Mouse (Mus musculus): ENCODE data around the gene Ryr3. TPM values are rescaled to one million over a fixed set of nuclear protein-coding genes. Genes with fewer than 3 reads are reported as not detected.

Gene Ryr3
- polyA plus RNA-seq, 1 experiment, result 5.3 TPM

GRCm38 (mm10) chr2:112819059-112819458 lies 397.8 kb downstream of the Ryr3 start:
- TF ChIP-seq SRF (IDR thresholded peaks at IDR 0.05; ENCODE audit: control insufficient read depth, insufficient read length, low read depth) (no peak), TCF12 (IDR thresholded peaks at IDR 0.05; ENCODE audit: insufficient read depth, poor library complexity, severe bottlenecking) (no peak), MYOG (IDR thresholded peaks at IDR 0.05; ENCODE audit: control insufficient read depth in 1 of 3, insufficient read depth in 1 of 3, insufficient read length in 2 of 3, low read depth in 2 of 3) (no peak), TCF3 (IDR thresholded peaks at IDR 0.05; ENCODE audit: insufficient read length, low read depth) (no peak), POLR2AphosphoS2 (IDR thresholded peaks at IDR 0.05; ENCODE audit: insufficient read length, low read depth) (no peak), REST (IDR thresholded peaks at IDR 0.05; ENCODE audit: insufficient read depth, insufficient read length) (no peak), MAX (IDR thresholded peaks at IDR 0.05; ENCODE audit: low read depth) (no peak), POLR2A (IDR thresholded peaks at IDR 0.05; ENCODE audit: insufficient read length, low read depth) (no peak), MYOD1 (IDR thresholded peaks at IDR 0.05; ENCODE audit: control insufficient read depth in 1 of 3, insufficient read length in 2 of 3, low read depth in 2 of 3) (no peak), CEBPB (IDR thresholded peaks at IDR 0.05; ENCODE audit: insufficient read depth, poor library complexity, severe bottlenecking) (no peak), E2F4 (IDR thresholded peaks at IDR 0.05; ENCODE audit: insufficient read depth) (no peak), USF1 (IDR thresholded peaks at IDR 0.05; ENCODE audit: low read depth) (no peak)
- Histone ChIP-seq H3K79me2 (ENCODE audit: control insufficient read depth, insufficient read depth) (no peaks in the 10 kb centered on the region), H3K4me3 (no peak overlapping the region), H3K4me2 (ENCODE audit: low read depth) (no peak overlapping the region), H3ac (ENCODE audit: control insufficient read depth, insufficient read length) (no peak overlapping the region), H3K36me3 (ENCODE audit: control insufficient read depth, insufficient read depth) (no peaks in the 10 kb centered on the region), H3K27me3 (ENCODE audit: control insufficient read depth, insufficient read depth, insufficient read length) (no peaks in the 10 kb centered on the region)

- no peak overlapping the region for H3ac ChIP-seq (ENCODE audit: control insufficient read depth, insufficient read length)
- H3K4me3 ChIP-seq, result no peak overlapping the region
- no peaks in the 10 kb centered on the region for H3K36me3 ChIP-seq (ENCODE audit: control insufficient read depth, insufficient read depth)
- no peaks in the 10 kb centered on the region for H3K79me2 ChIP-seq (ENCODE audit: control insufficient read depth, insufficient read depth)
- H3K4me2 ChIP-seq (ENCODE audit: low read depth), result no peak overlapping the region
- TF ChIP-seq MAX (IDR thresholded peaks at IDR 0.05; ENCODE audit: low read depth) (no peak), MYOD1 (IDR thresholded peaks at IDR 0.05; ENCODE audit: control insufficient read depth in 1 of 3, insufficient read length in 2 of 3, low read depth in 2 of 3) (no peak), POLR2AphosphoS2 (IDR thresholded peaks at IDR 0.05; ENCODE audit: insufficient read length, low read depth) (no peak), E2F4 (IDR thresholded peaks at IDR 0.05; ENCODE audit: insufficient read depth) (no peak), TCF12 (IDR thresholded peaks at IDR 0.05; ENCODE audit: insufficient read depth, poor library complexity, severe bottlenecking) (no peak), USF1 (IDR thresholded peaks at IDR 0.05; ENCODE audit: low read depth) (no peak), TCF3 (IDR thresholded peaks at IDR 0.05; ENCODE audit: insufficient read length, low read depth) (no peak), MYOG (IDR thresholded peaks at IDR 0.05; ENCODE audit: control insufficient read depth in 1 of 3, insufficient read depth in 1 of 3, insufficient read length in 2 of 3, low read depth in 2 of 3) (no peak), POLR2A (IDR thresholded peaks at IDR 0.05; ENCODE audit: insufficient read length, low read depth) (no peak), REST (IDR thresholded peaks at IDR 0.05; ENCODE audit: insufficient read depth, insufficient read length) (no peak), CEBPB (IDR thresholded peaks at IDR 0.05; ENCODE audit: insufficient read depth, poor library complexity, severe bottlenecking) (no peak), SRF (IDR thresholded peaks at IDR 0.05; ENCODE audit: control insufficient read depth, insufficient read length, low read depth) (no peak)
- H3K27me3 ChIP-seq (ENCODE audit: control insufficient read depth, insufficient read depth, insufficient read length), result no peaks in the 10 kb centered on the region
Observed at GRCm38 (mm10) chr2:112816976-112817375, 399.9 kb downstream of the Ryr3 start.

- Histone ChIP-seq H3K4me2 (ENCODE audit: low read depth) (no peak overlapping the region), H3K36me3 (ENCODE audit: control insufficient read depth, insufficient read depth) (no peaks in the 10 kb centered on the region), H3K4me3 (no peak overlapping the region), H3K79me2 (ENCODE audit: control insufficient read depth, insufficient read depth) (no peaks in the 10 kb centered on the region), H3ac (ENCODE audit: control insufficient read depth, insufficient read length) (no peak overlapping the region), H3K27me3 (ENCODE audit: control insufficient read depth, insufficient read depth, insufficient read length) (no peaks in the 10 kb centered on the region)
- TF ChIP-seq TCF3 (IDR thresholded peaks at IDR 0.05; ENCODE audit: insufficient read length, low read depth) (no peak), USF1 (IDR thresholded peaks at IDR 0.05; ENCODE audit: low read depth) (no peak), MYOD1 (IDR thresholded peaks at IDR 0.05; ENCODE audit: control insufficient read depth in 1 of 3, insufficient read length in 2 of 3, low read depth in 2 of 3) (no peak), TCF12 (IDR thresholded peaks at IDR 0.05; ENCODE audit: insufficient read depth, poor library complexity, severe bottlenecking) (no peak), REST (IDR thresholded peaks at IDR 0.05; ENCODE audit: insufficient read depth, insufficient read length) (no peak), MAX (IDR thresholded peaks at IDR 0.05; ENCODE audit: low read depth) (no peak), MYOG (IDR thresholded peaks at IDR 0.05; ENCODE audit: control insufficient read depth in 1 of 3, insufficient read depth in 1 of 3, insufficient read length in 2 of 3, low read depth in 2 of 3) (no peak), POLR2A (IDR thresholded peaks at IDR 0.05; ENCODE audit: insufficient read length, low read depth) (no peak)
Observed at GRCm38 (mm10) chr2:112815960-112816359, 400.9 kb downstream of the Ryr3 start.

GRCm38 (mm10) chr2:112812637-112813402 lies 404.1 kb downstream of the Ryr3 start:
- Histone ChIP-seq H3ac (ENCODE audit: control insufficient read depth, insufficient read length) (no peak overlapping the region), H3K4me3 (no peak overlapping the region), H3K36me3 (ENCODE audit: control insufficient read depth, insufficient read depth) (no peaks in the 10 kb centered on the region), H3K4me2 (ENCODE audit: low read depth) (no peak overlapping the region), H3K79me2 (ENCODE audit: control insufficient read depth, insufficient read depth) (no peaks in the 10 kb centered on the region), H3K27me3 (ENCODE audit: control insufficient read depth, insufficient read depth, insufficient read length) (no peaks in the 10 kb centered on the region)
- no peak for TF ChIP-seq CEBPB (IDR thresholded peaks at IDR 0.05; ENCODE audit: insufficient read depth, poor library complexity, severe bottlenecking)
- no peak for TF ChIP-seq REST (IDR thresholded peaks at IDR 0.05; ENCODE audit: insufficient read depth, insufficient read length)
- no peak for TF ChIP-seq POLR2A (IDR thresholded peaks at IDR 0.05; ENCODE audit: insufficient read length, low read depth)
- TF ChIP-seq E2F4 (IDR thresholded peaks at IDR 0.05; ENCODE audit: insufficient read depth), result no peak
- TF ChIP-seq MYOD1 (IDR thresholded peaks at IDR 0.05; ENCODE audit: control insufficient read depth in 1 of 3, insufficient read length in 2 of 3, low read depth in 2 of 3), result no peak

Measured in myocyte (in vitro differentiated cells).